Mouse (Mus musculus) embryo, embryonic 9.5 days (tissue): ENCODE results near the gene Tbc1d15.
"Not testable (repeated sequence)": the region's sequence is repeated elsewhere in the genome, so short reads cannot be mapped to it uniquely, and the experiment has no call there.

ENCODE experiments used
- DNase-seq: peaks from one replicate; pipeline ENCODE4 v3.0.0-alpha.2; 2017; ENCODE audit errors: extremely low spot score

Tbc1d15 gene

GRCm38 (mm10) chr10:115245488-115245887 lies 5.8 kb downstream of the Tbc1d15 start:
- no peak for DNase-seq

- no peak for DNase-seq
Observed at GRCm38 (mm10) chr10:115241082-115241595, 10.1 kb downstream of the Tbc1d15 start.

- no peak for DNase-seq
Observed at GRCm38 (mm10) chr10:115237931-115238330, 13.3 kb downstream of the Tbc1d15 start.

DNA sequence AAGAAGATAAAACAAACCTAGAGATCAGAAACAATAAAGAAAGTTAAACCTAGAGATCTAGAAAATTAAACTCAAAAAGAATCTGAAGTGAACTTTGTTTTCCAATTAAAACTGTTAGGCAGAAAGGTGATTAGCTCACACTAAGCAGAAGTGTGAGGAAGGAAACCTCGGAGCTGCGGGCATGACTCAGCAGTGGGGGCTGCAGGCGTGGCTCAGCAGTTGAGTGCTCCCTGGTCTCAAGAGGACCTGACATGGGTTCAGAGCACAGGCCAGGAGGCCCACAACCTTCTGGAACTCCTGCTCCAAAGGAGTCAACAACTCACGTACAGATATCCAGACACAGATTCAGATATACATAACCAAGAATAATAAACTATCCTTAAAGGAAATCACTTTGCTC lies 14.5 kb downstream of the Tbc1d15 start:
- DNase-seq = no peak

GRCm38 (mm10) chr10:115235501-115235900 lies 15.8 kb downstream of the Tbc1d15 start:
- no peak for DNase-seq

GRCm38 (mm10) chr10:115233798-115234197 lies 17.5 kb downstream of the Tbc1d15 start:
- no peak for DNase-seq

- no peak for DNase-seq
Observed at GRCm38 (mm10) chr10:115232513-115232912, 18.8 kb downstream of the Tbc1d15 start.

DNA sequence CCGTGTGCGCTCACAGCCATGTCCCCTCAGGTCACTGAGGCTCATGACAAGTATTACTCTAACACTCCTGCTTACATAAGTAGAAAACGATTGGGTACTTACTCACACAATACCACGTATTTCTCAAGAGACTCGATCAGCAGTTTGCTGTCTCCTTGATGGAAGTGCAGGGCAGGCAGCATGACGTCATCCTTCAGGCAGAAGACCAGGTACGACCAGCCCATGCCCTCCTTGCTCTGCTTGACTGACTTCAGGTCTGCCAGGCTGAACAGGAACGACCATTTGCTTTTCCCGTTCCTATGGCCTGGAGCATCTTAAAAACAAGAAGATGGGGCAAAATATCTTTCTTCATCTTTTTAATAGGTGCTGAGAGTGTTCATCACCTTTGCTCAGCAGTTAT lies 22.2 kb downstream of the Tbc1d15 start:
- DNase-seq = no peak

GRCm38 (mm10) chr10:115226586-115226985 lies 24.7 kb downstream of the Tbc1d15 start:
- no peak for DNase-seq

DNA sequence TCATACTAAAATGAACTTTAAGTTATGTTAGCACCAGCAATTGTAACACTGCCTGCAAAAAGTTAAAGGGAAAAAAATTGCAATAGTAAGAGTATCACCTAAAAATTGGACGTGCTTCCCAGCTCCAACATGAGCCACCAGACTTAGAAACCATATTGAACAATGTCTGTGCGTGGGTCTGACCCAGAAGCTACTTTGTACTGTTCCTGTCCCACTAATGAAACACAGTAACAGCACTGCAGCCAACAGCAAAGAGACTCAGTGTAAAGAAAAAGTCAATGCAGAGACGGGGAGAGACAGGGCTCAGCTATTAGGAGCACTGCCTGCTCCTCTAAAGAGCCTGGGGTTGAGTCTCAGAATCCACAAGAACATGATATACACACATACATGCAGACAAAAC lies 27.4 kb downstream of the Tbc1d15 start:
- no peak for DNase-seq

DNA sequence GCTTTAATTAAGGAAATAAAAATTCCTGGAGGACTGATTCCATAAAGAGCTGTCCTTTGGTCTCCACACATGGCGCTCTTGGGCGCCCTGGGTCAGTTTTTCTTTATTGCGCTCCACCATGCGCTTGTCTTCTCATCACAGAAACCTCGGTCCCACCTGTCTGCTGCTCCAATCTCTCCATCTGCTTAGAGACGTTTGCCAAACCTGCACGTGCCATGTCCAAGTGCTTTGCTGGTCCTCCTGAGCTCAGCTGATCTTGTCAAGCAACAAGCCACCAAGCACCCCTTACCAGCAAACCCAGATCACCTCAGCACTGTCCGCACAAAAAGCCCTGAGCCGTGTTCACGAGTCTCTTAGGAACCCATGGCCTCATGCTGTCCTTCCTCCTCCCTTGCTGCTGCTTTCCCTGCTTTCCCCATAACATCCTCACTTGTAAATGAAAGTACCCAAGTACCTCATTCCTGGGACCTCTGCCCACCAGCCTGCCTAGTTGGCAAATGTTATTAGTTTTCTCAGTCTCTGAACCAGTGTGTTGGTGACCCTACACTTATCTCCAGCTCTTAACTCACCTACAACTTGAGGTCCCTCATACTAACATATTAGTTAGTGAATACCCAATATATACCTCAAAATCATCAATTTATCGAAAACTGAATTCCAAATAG lies 38.2 kb downstream of the Tbc1d15 start:
- DNase-seq = no peak

DNA sequence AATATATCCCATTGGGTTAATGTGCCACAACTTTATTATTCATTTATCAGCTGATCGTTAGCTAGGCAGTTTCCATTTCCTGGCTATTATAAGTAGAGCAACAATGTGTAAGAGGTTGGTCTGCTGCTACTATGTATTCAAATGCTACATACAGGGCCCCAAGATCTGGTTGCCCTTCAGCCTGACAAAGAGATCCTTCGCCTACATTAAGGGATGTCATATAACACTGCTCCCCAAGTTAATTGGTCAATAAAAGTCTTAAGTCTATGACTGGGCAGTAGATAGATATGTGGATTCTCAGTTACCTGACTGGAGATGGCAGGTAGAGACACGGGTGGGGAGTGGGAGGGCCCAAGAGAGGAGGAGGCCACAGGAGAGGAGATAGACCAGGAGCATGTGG lies 45.4 kb downstream of the Tbc1d15 start:
- no peak for DNase-seq

DNA sequence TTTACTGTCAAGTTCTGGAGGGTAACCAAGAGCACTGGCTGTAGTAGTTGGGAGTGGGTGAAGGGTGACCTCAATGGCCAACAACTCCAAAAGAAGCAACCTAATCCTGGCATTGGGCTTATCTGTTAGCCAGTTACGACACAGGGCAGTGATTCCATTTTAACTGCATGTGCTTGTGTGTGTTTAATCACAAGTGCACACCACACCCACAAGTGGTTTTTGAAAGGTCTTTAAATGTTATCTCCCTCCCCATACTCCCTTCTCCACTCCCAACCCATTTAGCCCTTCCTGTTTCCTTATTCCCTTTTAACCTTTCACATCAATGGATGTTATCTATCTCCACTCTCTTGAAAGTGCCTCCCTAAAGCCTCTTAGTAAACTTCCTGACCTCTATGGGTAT lies 46.0 kb downstream of the Tbc1d15 start:
- no peak for DNase-seq

DNA sequence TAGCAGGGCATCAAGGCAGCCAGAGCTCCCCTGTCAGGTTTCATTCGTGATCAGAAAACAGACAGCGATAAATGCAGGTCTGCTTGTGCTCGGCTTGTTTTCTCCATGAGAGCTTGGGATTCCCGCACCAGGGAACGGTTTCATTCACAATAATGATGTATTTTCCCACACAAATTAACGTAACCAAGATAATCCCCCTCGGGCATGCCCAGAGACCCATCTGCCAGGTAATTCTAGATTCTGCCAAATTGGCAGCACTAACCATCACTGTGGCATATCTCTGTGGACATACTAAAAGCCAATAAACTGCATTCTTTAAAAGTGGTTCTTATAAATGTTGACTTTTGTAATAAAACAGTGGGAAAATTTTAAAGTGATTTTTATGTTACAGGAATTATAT lies 60.1 kb downstream of the Tbc1d15 start:
- no peak for DNase-seq

DNA sequence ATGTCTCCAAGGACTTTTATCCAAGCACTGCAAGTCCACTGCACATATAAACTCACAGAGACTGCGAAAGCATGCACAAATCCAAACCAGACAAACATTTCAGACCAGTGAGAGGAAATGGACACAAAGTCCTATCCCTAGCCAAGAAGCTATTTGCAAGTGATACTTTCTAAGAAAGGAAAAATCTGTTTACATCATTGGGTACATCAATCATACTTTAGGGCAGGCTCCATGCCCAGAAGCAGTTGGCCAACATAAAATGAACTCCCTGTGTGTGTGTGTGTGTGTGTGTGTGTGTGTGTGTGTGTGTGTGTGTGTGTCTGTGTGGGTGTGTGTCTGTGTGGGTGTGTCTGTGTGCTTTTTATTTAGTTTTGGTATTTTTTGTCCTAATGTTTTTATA lies 63.9 kb downstream of the Tbc1d15 start:
- DNase-seq = no peak

GRCm38 (mm10) chr10:115184697-115185096 lies 66.6 kb downstream of the Tbc1d15 start, which contains the start of gene Tph2:
TSS of gene Tph2 (minus strand) at chr10:115185022.
- DNase-seq = peak; percentile 77

GRCm38 (mm10) chr10:115181034-115181433 lies 70.2 kb downstream of the Tbc1d15 start:
- DNase-seq = no peak

GRCm38 (mm10) chr10:115178019-115178418 lies 73.2 kb downstream of the Tbc1d15 start:
- DNase-seq = not testable (repeated sequence)

DNA sequence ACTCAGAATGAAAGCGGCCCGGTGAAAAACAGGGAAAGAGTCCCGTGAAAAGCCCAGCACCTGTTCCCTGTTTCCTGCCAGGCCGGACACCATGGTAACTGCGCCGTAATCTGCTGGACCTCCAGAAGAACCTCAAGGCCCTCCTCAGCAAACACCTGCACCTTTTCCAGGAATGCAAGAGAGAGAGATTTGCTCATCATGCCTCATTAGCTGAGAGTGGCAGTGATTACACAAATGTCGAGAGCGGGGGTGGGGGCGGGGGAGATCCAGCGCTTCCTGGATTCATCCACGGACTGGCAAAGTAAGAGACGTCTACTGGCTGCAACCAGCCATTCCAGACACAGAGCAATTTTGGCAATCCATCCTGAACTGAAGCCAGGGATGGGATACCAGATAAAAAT lies 75.7 kb downstream of the Tbc1d15 start:
- no peak for DNase-seq

DNA sequence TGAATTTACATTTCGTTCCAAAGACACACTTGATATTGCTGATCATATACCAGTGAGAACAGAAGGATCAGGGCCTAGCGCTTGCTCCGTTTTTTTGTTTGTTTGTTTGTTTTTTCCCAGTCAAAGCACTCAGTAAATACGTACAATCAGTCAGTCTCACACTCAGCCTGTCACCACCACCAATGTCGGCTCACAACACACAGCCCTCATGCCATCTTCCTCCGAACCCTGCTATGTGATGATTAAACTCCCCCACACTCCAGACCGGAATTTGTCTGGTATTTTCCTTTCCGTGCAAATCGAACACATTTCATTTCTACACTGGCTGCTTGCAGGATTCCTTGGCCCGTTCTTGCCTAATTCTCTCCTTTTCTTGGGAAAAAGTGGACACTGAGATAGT lies 77.9 kb downstream of the Tbc1d15 start:
- DNase-seq = no peak

GRCm38 (mm10) chr10:115171351-115171818 lies 79.9 kb downstream of the Tbc1d15 start:
- DNase-seq = no peak

- no peak for DNase-seq
Observed at GRCm38 (mm10) chr10:115170496-115171350, 80.5 kb downstream of the Tbc1d15 start.

GRCm38 (mm10) chr10:115169410-115169809 lies 81.9 kb downstream of the Tbc1d15 start:
- peak; percentile 20 for DNase-seq
